Mouse (Mus musculus) layer of hippocampus, postnatal 10 days (tissue): ENCODE measurements around the gene Efcab11. TPM values are rescaled to one million over a fixed set of nuclear protein-coding genes. Genes with fewer than 3 reads are reported as not detected.

Experiments used
- total RNA-seq, 2 experiments: library from RNA; stranded (reverse); gene quantifications; 2 replicates each; pipeline ENCODE4 v1.2.3; 2021

Gene Efcab11
- total RNA-seq, 2 experiments from 2014 or later: 0.94 to 1.2 TPM

Other genes with a start within 250 kb of the Efcab11 start
- 10 to 100 TPM; 34.9 to 36.4 TPM for gene Tdp1, start 78 bp upstream of the Efcab11 start, total RNA-seq
- 1 to 10 TPM; 3.3 to 3.7 TPM for gene Kcnk13, start 80.1 kb upstream of the Efcab11 start, total RNA-seq
- gene Psmc1, start 225.7 kb upstream of the Efcab11 start, total RNA-seq: 100 to 1,000 TPM; 207 to 211 TPM